Mouse (Mus musculus) spleen, adult 10 weeks (tissue): ENCODE data around the gene Vmn2r2. TPM values are rescaled to one million over a fixed set of nuclear protein-coding genes. Genes with fewer than 3 reads are reported as not detected.

Source experiments
- polyA plus RNA-seq: library from polyadenylated mRNA; stranded (reverse); fragments of 350-450 nt; fragmentation: Illumina TruSeq; extraction: RNeasy Lipid Tissue Mini Kit (QIAGEN cat#74804); gene quantifications from one replicate; pipeline ENCODE4 v1.2.3, GENCODE M21; 2015; ENCODE audit warnings: low replicate concordance; ENCODE audit not compliant: insufficient read depth

Vmn2r2 gene
- polyA plus RNA-seq = not detected

DNA sequence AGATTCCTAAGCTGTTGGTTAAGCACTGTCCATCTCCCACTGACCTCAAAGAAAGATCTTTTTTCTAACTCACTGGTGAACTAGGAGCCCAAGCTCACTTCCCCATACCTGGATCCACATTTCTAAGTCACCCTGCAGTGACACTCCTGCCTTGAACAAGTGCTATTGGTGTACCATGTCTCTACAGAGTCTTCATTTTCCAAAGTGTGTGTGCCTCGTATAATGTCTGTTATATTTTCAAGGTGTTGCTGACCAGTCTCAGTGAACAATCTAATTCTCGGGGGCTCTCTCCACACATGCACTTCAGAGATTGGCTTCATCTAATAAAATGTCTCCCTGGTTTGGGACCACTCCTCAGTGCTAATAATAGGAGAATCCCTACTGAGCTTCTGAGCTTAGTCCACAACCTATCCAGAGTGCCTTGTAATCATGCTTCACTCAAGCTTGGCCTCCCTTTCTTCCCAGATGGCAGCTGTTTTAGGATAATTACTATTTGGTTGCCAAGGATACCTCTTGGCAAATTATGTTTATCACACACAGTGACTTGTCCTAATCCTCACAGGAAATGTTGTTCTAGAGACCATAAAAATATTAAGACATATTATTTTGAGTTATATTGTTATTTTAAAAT, at the start of gene Vmn2r2:
Gene Vmn2r2 (minus strand): TSS at position 51 of the 631 bp plus-strand sequence.

DNA sequence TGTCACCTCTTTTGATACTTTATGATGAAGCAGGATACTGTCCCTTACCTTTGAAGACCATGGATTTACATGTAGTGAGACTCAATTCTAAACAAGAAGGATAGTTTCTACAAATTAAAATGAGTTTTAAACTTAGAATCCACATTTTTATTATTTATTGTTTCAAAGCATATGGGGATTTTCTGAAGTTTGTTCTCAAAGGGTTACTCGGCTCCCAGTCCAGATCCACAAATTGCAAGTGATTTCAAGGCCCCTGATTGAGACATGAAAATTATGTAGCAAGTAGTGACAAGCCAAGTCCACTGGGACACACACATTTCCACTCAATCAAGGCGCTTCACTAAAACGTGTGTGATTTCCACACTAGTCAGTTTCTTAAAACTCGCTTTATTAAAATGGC, 60.5 kb downstream of the Vmn2r2 start, which contains the start of gene Vmn2r1:
Gene Vmn2r1 (plus strand): TSS at position 301 of the 400 bp plus-strand sequence.

Other genes starting within 250 kb of the Vmn2r2 start
- gene Plch1, start 242.5 kb downstream of the Vmn2r2 start, polyA plus RNA-seq = 0.19 TPM
- gene E130311K13Rik, start 212.5 kb downstream of the Vmn2r2 start, polyA plus RNA-seq = 6.4 TPM
- 23.2 TPM for gene Slc33a1, start 177.2 kb downstream of the Vmn2r2 start, polyA plus RNA-seq
- gene Gmps, start 165.8 kb downstream of the Vmn2r2 start, polyA plus RNA-seq = 20.2 TPM
- gene Vmn2r1, start 60.4 kb downstream of the Vmn2r2 start, polyA plus RNA-seq = 0.03 TPM
- gene Vmn2r3, start 147.8 kb upstream of the Vmn2r2 start, polyA plus RNA-seq = not detected